Mouse (Mus musculus): ENCODE results near the gene Ypel4. TPM values are rescaled to one million over a fixed set of nuclear protein-coding genes. Genes with fewer than 3 reads are reported as not detected.
A peak's percentile ranks its signal among the peaks of the same experiment; 100 is the strongest.

Ypel4 gene
- total and polyA plus RNA-seq, 2 experiments from 2014 or later, result 12.9 to 14.3 TPM

DNA sequence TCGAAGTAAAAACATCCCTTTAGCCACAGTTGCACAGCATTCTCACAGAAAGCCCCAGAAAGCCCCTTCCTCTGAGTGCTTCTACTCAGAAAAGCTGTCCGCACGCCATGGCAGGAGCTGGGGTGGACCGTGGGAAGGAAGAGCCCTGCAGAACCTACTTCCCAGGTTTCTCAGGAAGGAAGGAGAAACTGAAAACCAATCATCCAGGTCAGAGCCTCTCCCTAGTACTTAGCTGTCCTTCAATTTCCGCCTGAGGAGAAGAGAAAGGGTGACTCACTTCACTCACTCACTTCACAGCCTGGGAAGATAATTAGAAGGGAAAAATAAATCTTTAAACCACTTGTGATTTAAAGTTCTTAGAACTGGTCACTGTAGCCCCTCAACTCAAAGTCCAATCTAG lies 29.5 kb upstream of the Ypel4 start:
- WGBS, result 79% methylated on average over 5 of the region's 5 CpGs
- Histone ChIP-seq H3K27me3 (ENCODE audit: insufficient read depth, low read length) (no peaks in the 10 kb centered on the region), H3K4me3 (ENCODE audit: low read depth, low read length) (no peak overlapping the region), H3K27ac (ENCODE audit: low read depth, low read length) (no peak overlapping the region), H3K36me3 (ENCODE audit: insufficient read depth, low read length) (peaks cover 10% of the 10 kb centered on the region; the same call in 1 of the 2 replicates), H3K9me3 (ENCODE audit: low read length) (no peaks in the 10 kb centered on the region), H3K4me1 (ENCODE audit: insufficient read depth, low read length) (no peaks in the 10 kb centered on the region), H3K4me2 (ENCODE audit: low read depth, low read length, poor library complexity, severe bottlenecking) (no peak overlapping the region), H3K9ac (replicated peaks; ENCODE audit: low read length, poor library complexity, severe bottlenecking) (no peak overlapping the region)
- no peak for TF ChIP-seq CTCF (IDR thresholded peaks at IDR 0.05)
- no peak for DNase-seq (ENCODE audit: low spot score)
- no peak for ATAC-seq (ENCODE audit: low FRiP score)

DNA sequence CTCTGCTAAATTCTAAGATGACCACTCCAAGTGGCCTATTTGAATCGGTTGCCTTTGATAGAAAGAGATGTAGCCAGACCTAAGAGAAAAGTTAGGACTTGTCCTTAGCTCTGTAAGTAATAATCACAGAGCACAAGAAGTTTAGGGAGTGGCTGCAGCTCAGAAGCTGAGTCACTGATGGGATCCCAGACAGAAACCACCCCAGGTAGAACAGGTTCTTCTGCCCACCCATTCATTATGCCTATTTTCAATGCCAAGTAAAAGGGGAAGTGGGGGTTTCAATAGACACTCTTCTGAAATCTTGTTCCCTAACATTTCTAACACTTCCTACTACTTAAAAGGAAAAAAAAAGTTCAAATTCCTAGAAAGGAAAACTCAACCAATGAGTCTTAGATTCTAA lies 28.6 kb upstream of the Ypel4 start:
- TF ChIP-seq CTCF (IDR thresholded peaks at IDR 0.05), result no peak

DNA sequence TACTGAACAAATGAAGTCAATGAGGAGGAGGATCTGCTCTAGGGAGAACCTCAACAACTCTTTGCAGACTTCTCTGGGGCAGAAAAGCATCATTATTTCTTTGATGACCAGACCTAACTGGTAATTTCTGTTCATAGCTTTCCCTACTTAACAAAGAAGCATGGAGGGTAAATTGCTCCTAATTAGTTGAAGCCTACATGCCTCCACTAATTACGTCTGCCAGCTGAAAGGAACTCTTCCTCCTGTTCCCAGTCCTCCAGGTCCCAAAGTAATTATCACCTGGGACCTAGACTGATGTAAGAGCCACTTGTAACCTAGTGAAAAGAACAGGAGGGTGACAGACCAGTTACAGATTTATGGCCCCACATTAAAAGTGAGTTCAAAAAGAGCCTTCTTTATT lies 26.3 kb upstream of the Ypel4 start:
- Histone ChIP-seq H3K9me3 (ENCODE audit: low read length) (no peaks in the 10 kb centered on the region), H3K36me3 (ENCODE audit: insufficient read depth, low read length) (peaks cover 21% of the 10 kb centered on the region; the same call in 1 of the 2 replicates), H3K4me2 (ENCODE audit: low read depth, low read length, poor library complexity, severe bottlenecking) (no peak overlapping the region), H3K27me3 (ENCODE audit: insufficient read depth, low read length) (no peaks in the 10 kb centered on the region), H3K4me1 (ENCODE audit: insufficient read depth, low read length) (no peaks in the 10 kb centered on the region), H3K9ac (replicated peaks; ENCODE audit: low read length, poor library complexity, severe bottlenecking) (no peak overlapping the region), H3K4me3 (ENCODE audit: low read depth, low read length) (no peak overlapping the region), H3K27ac (ENCODE audit: low read depth, low read length) (no peak overlapping the region)
- DNase-seq (ENCODE audit: low spot score), result no peak
- WGBS, result 93% methylated on average over 1 of the region's 1 CpGs
- no peak for TF ChIP-seq CTCF (IDR thresholded peaks at IDR 0.05)
- ATAC-seq (ENCODE audit: low FRiP score), result no peak

More for the DNA sequence above, 28.6 kb upstream of the Ypel4 start:
- H3K4me1 ChIP-seq (ENCODE audit: insufficient read depth, low read length), result no peaks in the 10 kb centered on the region
- H3K9ac ChIP-seq (replicated peaks; ENCODE audit: low read length, poor library complexity, severe bottlenecking), result no peak overlapping the region
- H3K27me3 ChIP-seq (ENCODE audit: insufficient read depth, low read length), result no peaks in the 10 kb centered on the region
- WGBS, result 98% methylated on average over 1 of the region's 1 CpGs
- DNase-seq (ENCODE audit: low spot score) (no peak), ATAC-seq (ENCODE audit: low FRiP score) (no peak)
- H3K4me3 ChIP-seq (ENCODE audit: low read depth, low read length), result no peak overlapping the region
- no peak overlapping the region for H3K4me2 ChIP-seq (ENCODE audit: low read depth, low read length, poor library complexity, severe bottlenecking)
- H3K9me3 ChIP-seq (ENCODE audit: low read length), result no peaks in the 10 kb centered on the region
- no peak overlapping the region for H3K27ac ChIP-seq (ENCODE audit: low read depth, low read length)
- peaks cover 14% of the 10 kb centered on the region; the same call in 1 of the 2 replicates for H3K36me3 ChIP-seq (ENCODE audit: insufficient read depth, low read length)

DNA sequence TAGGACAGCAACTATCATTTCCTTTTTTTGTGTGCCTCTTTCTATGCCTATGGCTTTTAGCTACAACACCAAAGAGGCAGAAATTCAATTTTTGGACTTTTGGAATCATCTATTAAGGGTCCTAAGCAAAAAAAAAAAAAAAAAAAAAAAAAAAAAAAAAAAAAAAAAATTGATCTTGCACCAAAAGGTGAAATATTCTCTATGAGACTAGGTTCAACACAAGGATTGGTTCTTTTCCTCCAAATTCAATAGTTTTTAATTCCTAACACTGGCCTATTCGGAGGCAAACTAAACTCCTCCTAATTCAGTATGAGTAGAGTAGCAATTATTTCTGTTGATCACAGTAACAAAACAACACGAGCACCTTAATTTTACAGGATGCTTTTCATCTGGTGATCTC lies 22.0 kb upstream of the Ypel4 start:
- H3K4me3 ChIP-seq (ENCODE audit: low read depth, low read length), result no peak overlapping the region
- no peak overlapping the region for H3K4me2 ChIP-seq (ENCODE audit: low read depth, low read length, poor library complexity, severe bottlenecking)
- DNase-seq (ENCODE audit: low spot score) (no peak), ATAC-seq (ENCODE audit: low FRiP score) (no peak)
- no peak for TF ChIP-seq CTCF (IDR thresholded peaks at IDR 0.05)
- no peak overlapping the region for H3K27ac ChIP-seq (ENCODE audit: low read depth, low read length)
- 0 out of 2 replicates have a peak, but pooled peaks cover 6% of the 10 kb centered on the region for H3K4me1 ChIP-seq (ENCODE audit: insufficient read depth, low read length)
- H3K27me3 ChIP-seq (ENCODE audit: insufficient read depth, low read length), result no peaks in the 10 kb centered on the region
- WGBS, result 96% methylated on average over 2 of the region's 2 CpGs
- H3K36me3 ChIP-seq (ENCODE audit: insufficient read depth, low read length), result peaks cover 18% of the 10 kb centered on the region; the same call in 1 of the 2 replicates
- H3K9me3 ChIP-seq (ENCODE audit: low read length), result no peaks in the 10 kb centered on the region
- no peak overlapping the region for H3K9ac ChIP-seq (replicated peaks; ENCODE audit: low read length, poor library complexity, severe bottlenecking)

- under 1% methylated on average over 19 of the region's 26 CpGs for WGBS
- peak overlapping the region; percentile 62 for H3K4me3 ChIP-seq (ENCODE audit: low read depth, low read length)
- ATAC-seq (ENCODE audit: low FRiP score) (peak; percentile 9; the same call in 1 of the 2 replicates), DNase-seq (ENCODE audit: low spot score) (peak; percentile 3)
- TF ChIP-seq CTCF (IDR thresholded peaks at IDR 0.05), result no peak
- no peaks in the 10 kb centered on the region for H3K27me3 ChIP-seq (ENCODE audit: insufficient read depth, low read length)
- peak overlapping the region; percentile 73 for H3K9ac ChIP-seq (replicated peaks; ENCODE audit: low read length, poor library complexity, severe bottlenecking)
- H3K27ac ChIP-seq (ENCODE audit: low read depth, low read length), result peak overlapping the region; percentile 91
- H3K4me2 ChIP-seq (ENCODE audit: low read depth, low read length, poor library complexity, severe bottlenecking), result peak overlapping the region; percentile 68
- 0 out of 2 replicates have a peak, but pooled peaks cover 11% of the 10 kb centered on the region for H3K36me3 ChIP-seq (ENCODE audit: insufficient read depth, low read length)
- H3K9me3 ChIP-seq (ENCODE audit: low read length), result no peaks in the 10 kb centered on the region
- H3K4me1 ChIP-seq (ENCODE audit: insufficient read depth, low read length), result 0 out of 2 replicates have a peak, but pooled peaks cover 6% of the 10 kb centered on the region
Observed at GRCm38 (mm10) chr2:84714422-84714810, 19.4 kb upstream of the Ypel4 start.

- peak; percentile 96 for ATAC-seq (ENCODE audit: low FRiP score)
- Histone ChIP-seq H3K4me1 (ENCODE audit: insufficient read depth, low read length) (0 out of 2 replicates have a peak, but pooled peaks cover 6% of the 10 kb centered on the region), H3K27me3 (ENCODE audit: insufficient read depth, low read length) (no peaks in the 10 kb centered on the region), H3K9ac (replicated peaks; ENCODE audit: low read length, poor library complexity, severe bottlenecking) (peak within 1 kb of the TSS; percentile 73), H3K4me3 (ENCODE audit: low read depth, low read length) (peak within 1 kb of the TSS; percentile 62), H3K27ac (ENCODE audit: low read depth, low read length) (peak within 1 kb of the TSS; percentile 91), H3K36me3 (ENCODE audit: insufficient read depth, low read length) (0 out of 2 replicates have a peak, but pooled peaks cover 11% of the 10 kb centered on the region), H3K4me2 (ENCODE audit: low read depth, low read length, poor library complexity, severe bottlenecking) (peak within 1 kb of the TSS; percentile 68), H3K9me3 (ENCODE audit: low read length) (no peaks in the 10 kb centered on the region)
- no peak for TF ChIP-seq CTCF (IDR thresholded peaks at IDR 0.05)
- under 1% methylated on average over 96 of the region's 107 CpGs for WGBS
- peak; percentile 99 for DNase-seq (ENCODE audit: low spot score)
Observed at GRCm38 (mm10) chr2:84714811-84715561, 18.9 kb upstream of the Ypel4 start, which contains the start of gene Zdhhc5. TSS of gene Zdhhc5 (minus strand) at chr2:84715180.

All from midbrain, postnatal 0 days (tissue).